Mouse (Mus musculus) brown adipose tissue, adult 24 weeks (tissue): Measurements from ENCODE around the gene Gm45716. TPM values are rescaled to one million over a fixed set of nuclear protein-coding genes. Genes with fewer than 3 reads are reported as not detected.
"Not testable (repeated sequence)": the region's sequence is repeated elsewhere in the genome, so short reads cannot be mapped to it uniquely, and the experiment has no call there.

Source experiments
- H3K27ac ChIP-seq: fragments of 200-500 bp; replicated peaks from 2 replicates; pipeline ENCODE4 v1.5.1; 2012; ENCODE audit warnings: low read depth, mild to moderate bottlenecking, low read length
- H3K4me1 ChIP-seq: fragments of 200-500 bp; 2 replicates; pipeline ENCODE4 v1.6.1; 2012; ENCODE audit warnings: low read length, mixed read lengths; ENCODE audit not compliant: control insufficient read depth, insufficient read depth, insufficient read length
- H3K4me3 ChIP-seq: fragments of 200-500 bp; 2 replicates; pipeline ENCODE4 v1.5.1; 2012; ENCODE audit warnings: low read depth, mild to moderate bottlenecking, low read length, moderate library complexity; ENCODE audit not compliant: insufficient read depth
- polyA plus RNA-seq: library from polyadenylated mRNA; stranded (reverse); fragments of >200 nt; gene quantifications from 2 replicates; pipeline ENCODE4 v1.2.4, GENCODE M21; 2012; ENCODE audit not compliant: missing spikeins, insufficient read depth, insufficient read length

The Gm45716 gene
- polyA plus RNA-seq, 1 experiment = 36.5 TPM

- Histone ChIP-seq H3K27ac (peak overlapping the region; percentile 59), H3K4me1 (peaks cover 2% of the 10 kb centered on the region; the same call in 1 of the 2 replicates), H3K4me3 (no peak overlapping the region)
These were observed 88.7 kb downstream of the Gm45716 start for GRCm38 (mm10) chr11:90276150-90276549.

GRCm38 (mm10) chr11:90276561-90276960, 89.1 kb downstream of the Gm45716 start:
- H3K4me3 ChIP-seq = no peak overlapping the region
- no peak overlapping the region; the same call in 1 of the 2 replicates for H3K27ac ChIP-seq
- peaks cover 2% of the 10 kb centered on the region; the same call in 1 of the 2 replicates for H3K4me1 ChIP-seq

- Histone ChIP-seq H3K4me1 (peaks cover 2% of the 10 kb centered on the region; the same call in 1 of the 2 replicates), H3K27ac (no peak overlapping the region), H3K4me3 (no peak overlapping the region)
These were observed 92.6 kb downstream of the Gm45716 start for GRCm38 (mm10) chr11:90280069-90280468.

- H3K4me3 ChIP-seq, H3K27ac ChIP-seq, H3K4me1 ChIP-seq: not testable (repeated sequence)
These were observed 94.5 kb downstream of the Gm45716 start for GRCm38 (mm10) chr11:90281943-90282342.

- H3K4me1 ChIP-seq = no peaks in the 10 kb centered on the region
- no peak overlapping the region for H3K27ac ChIP-seq
- H3K4me3 ChIP-seq = no peak overlapping the region
These were observed 95.7 kb downstream of the Gm45716 start for GRCm38 (mm10) chr11:90283159-90283558.

GRCm38 (mm10) chr11:90283601-90284000, 96.1 kb downstream of the Gm45716 start:
- Histone ChIP-seq H3K4me3 (no peak overlapping the region), H3K27ac (no peak overlapping the region), H3K4me1 (no peaks in the 10 kb centered on the region)

GRCm38 (mm10) chr11:90284079-90284478, 96.6 kb downstream of the Gm45716 start:
- Histone ChIP-seq H3K27ac (no peak overlapping the region), H3K4me3 (no peak overlapping the region), H3K4me1 (no peaks in the 10 kb centered on the region)

GRCm38 (mm10) chr11:90284623-90285022, 97.1 kb downstream of the Gm45716 start:
- H3K4me3 ChIP-seq = no peak overlapping the region
- no peak overlapping the region for H3K27ac ChIP-seq
- no peaks in the 10 kb centered on the region for H3K4me1 ChIP-seq

- no peak overlapping the region for H3K27ac ChIP-seq
- H3K4me1 ChIP-seq = no peaks in the 10 kb centered on the region
- H3K4me3 ChIP-seq = no peak overlapping the region
These were observed 99.2 kb downstream of the Gm45716 start for GRCm38 (mm10) chr11:90286550-90287154.

GRCm38 (mm10) chr11:90291156-90291555, 103.7 kb downstream of the Gm45716 start:
- Histone ChIP-seq H3K4me1 (no peaks in the 10 kb centered on the region), H3K27ac (no peak overlapping the region), H3K4me3 (no peak overlapping the region)

GRCm38 (mm10) chr11:90292766-90293165, 105.3 kb downstream of the Gm45716 start:
- H3K27ac ChIP-seq = no peak overlapping the region
- no peaks in the 10 kb centered on the region for H3K4me1 ChIP-seq
- H3K4me3 ChIP-seq = no peak overlapping the region

GRCm38 (mm10) chr11:90294622-90295021, 107.1 kb downstream of the Gm45716 start:
- no peak overlapping the region for H3K27ac ChIP-seq
- H3K4me3 ChIP-seq = no peak overlapping the region
- H3K4me1 ChIP-seq = no peaks in the 10 kb centered on the region

Other genes starting within 250 kb of the Gm45716 start
- gene Pctp, start 184.8 kb upstream of the Gm45716 start, polyA plus RNA-seq = 6.2 and 11.4 TPM in 2 replicates
- gene Tmem100, start 157.3 kb upstream of the Gm45716 start, polyA plus RNA-seq = 4.9 and 9.5 TPM in 2 replicates
- 265 and 375 TPM in 2 replicates for gene Mmd, start 61.8 kb downstream of the Gm45716 start, polyA plus RNA-seq
- 12.9 and 32.9 TPM in 2 replicates for gene Hlf, start 203.2 kb downstream of the Gm45716 start, polyA plus RNA-seq